Mouse (Mus musculus) fibroblast of lung, adult 2 months (primary cell): ENCODE data around the gene Ttll6.
A peak's percentile ranks its signal among the peaks of the same experiment; 100 is the strongest.
"Not testable (repeated sequence)": the region's sequence is repeated elsewhere in the genome, so short reads cannot be mapped to it uniquely, and the experiment has no call there.

Experiments used
- DNase-seq: peaks from one replicate; pipeline ENCODE4 v3.0.0-alpha.2; 2011; ENCODE audit warnings: low read depth

Ttll6 gene

GRCm38 (mm10) chr11:96133239-96133865 is at the start of gene Ttll6:
Gene Ttll6 (plus strand): TSS chr11:96133786.
- no peak for DNase-seq

- no peak for DNase-seq
Measured at GRCm38 (mm10) chr11:96087981-96088380, 45.6 kb upstream of the Ttll6 start.

GRCm38 (mm10) chr11:96091073-96091472 is 42.5 kb upstream of the Ttll6 start:
- no peak for DNase-seq

- no peak for DNase-seq
Measured at GRCm38 (mm10) chr11:96092674-96093291, 40.8 kb upstream of the Ttll6 start.

- no peak for DNase-seq
Measured at GRCm38 (mm10) chr11:96093361-96093760, 40.2 kb upstream of the Ttll6 start.

GRCm38 (mm10) chr11:96108376-96108775 is 25.2 kb upstream of the Ttll6 start:
- no peak for DNase-seq

- DNase-seq = not testable (repeated sequence)
Measured at GRCm38 (mm10) chr11:96110950-96111349, 22.6 kb upstream of the Ttll6 start.

- no peak for DNase-seq
Measured at GRCm38 (mm10) chr11:96111751-96112150, 21.8 kb upstream of the Ttll6 start, which contains the start of gene Calcoco2. Gene Calcoco2 (minus strand): TSS chr11:96111964.

- no peak for DNase-seq
Measured at GRCm38 (mm10) chr11:96114077-96114476, 19.5 kb upstream of the Ttll6 start.

- no peak for DNase-seq
Measured at GRCm38 (mm10) chr11:96115416-96115815, 18.2 kb upstream of the Ttll6 start.

- no peak for DNase-seq
Measured at GRCm38 (mm10) chr11:96116116-96116515, 17.5 kb upstream of the Ttll6 start.

GRCm38 (mm10) chr11:96116925-96117324 is 16.7 kb upstream of the Ttll6 start:
- not testable (repeated sequence) for DNase-seq

GRCm38 (mm10) chr11:96119401-96119800 is 14.2 kb upstream of the Ttll6 start:
- DNase-seq = no peak

GRCm38 (mm10) chr11:96122806-96123205 is 10.8 kb upstream of the Ttll6 start:
- not testable (repeated sequence) for DNase-seq

GRCm38 (mm10) chr11:96124052-96124914 is 9.3 kb upstream of the Ttll6 start:
- no peak for DNase-seq

- no peak for DNase-seq
Measured at GRCm38 (mm10) chr11:96130606-96131005, 3.0 kb upstream of the Ttll6 start.

GRCm38 (mm10) chr11:96135847-96136246 is 2.3 kb downstream of the Ttll6 start:
- no peak for DNase-seq

- peak; percentile 85 for DNase-seq
Measured at GRCm38 (mm10) chr11:96140726-96141175, 7.2 kb downstream of the Ttll6 start.

- DNase-seq = no peak
Measured at GRCm38 (mm10) chr11:96143766-96144165, 10.2 kb downstream of the Ttll6 start.

- DNase-seq = no peak
Measured at GRCm38 (mm10) chr11:96145622-96146270, 12.2 kb downstream of the Ttll6 start.

- DNase-seq = no peak
Measured at GRCm38 (mm10) chr11:96147471-96147870, 13.9 kb downstream of the Ttll6 start.

GRCm38 (mm10) chr11:96164769-96165168 is 31.2 kb downstream of the Ttll6 start:
- no peak for DNase-seq
